Mouse (Mus musculus) heart, adult 2 months (tissue): ENCODE data around the gene Rbfox3.

ENCODE experiments used
- CTCF ChIP-seq: fragments of 200-600 bp; IDR thresholded peaks from 2 replicates; pipeline ENCODE4 v1.8.1; 2022; ENCODE audit warnings: antibody characterized with exemption, mild to moderate bottlenecking, moderate library complexity
- EP300 ChIP-seq: fragments of 200-500 bp; IDR thresholded peaks from 2 replicates; pipeline ENCODE4 v1.6.1; 2011; ENCODE audit warnings: low read depth, low read length, control low read depth; ENCODE audit not compliant: insufficient read depth
- POLR2A ChIP-seq: fragments of 200-500 bp; IDR thresholded peaks from 2 replicates; pipeline ENCODE4 v1.6.1; 2011; ENCODE audit warnings: mild to moderate bottlenecking, low read depth, low read length, control low read depth; ENCODE audit not compliant: insufficient read depth

GRCm38 (mm10) chr11:118886269-118886965, 25.0 kb downstream of the Rbfox3 start:
- TF ChIP-seq EP300 (no peak), CTCF (no peak), POLR2A (no peak)
